Mouse (Mus musculus): ENCODE results near the gene Dhx36.

Gene Dhx36

DNA sequence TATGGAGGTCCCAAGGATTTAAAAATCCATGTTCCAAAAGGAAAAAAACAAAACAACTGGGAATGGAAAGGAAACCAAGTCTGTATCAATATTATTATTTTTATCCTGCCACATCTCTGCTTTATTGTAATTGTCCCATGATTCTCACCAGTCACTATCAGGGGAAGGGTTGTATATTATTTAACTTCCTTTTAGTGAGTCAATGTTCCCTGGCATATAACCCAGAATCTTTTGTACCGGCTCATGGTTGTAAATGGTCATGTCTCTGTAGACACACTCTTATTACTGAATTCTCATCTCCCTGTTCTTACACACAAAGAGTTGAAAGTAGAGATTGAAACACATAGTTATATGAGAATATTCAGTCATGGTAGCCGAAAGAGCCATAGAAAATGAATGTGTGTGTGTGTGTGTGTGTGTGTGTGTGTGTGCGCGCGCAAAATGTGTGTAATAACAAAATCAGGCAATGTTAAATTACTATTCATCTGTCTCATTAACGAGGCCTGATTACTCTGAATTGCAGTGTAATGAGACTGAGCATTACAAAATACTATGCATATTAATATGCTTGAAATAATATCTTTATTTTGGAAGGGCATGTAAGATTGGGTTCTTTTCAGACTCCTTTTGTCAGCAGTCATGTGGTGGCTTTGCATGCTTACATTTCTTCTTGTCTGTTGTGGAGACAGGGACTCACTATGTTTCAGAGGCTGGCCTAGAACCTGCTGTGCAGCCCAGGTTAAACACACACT, 88.2 kb downstream of the Dhx36 start:
- DNase-seq (ENCODE audit: low spot score) = no peak

Measured in testis, postnatal 10 days (tissue).